Mouse (Mus musculus): ENCODE measurements around the gene Sirpa. TPM values are rescaled to one million over a fixed set of nuclear protein-coding genes. Genes with fewer than 3 reads are reported as not detected.

Sirpa gene
- polyA plus RNA-seq, 1 experiment from 2014 or later, result 39.8 TPM

- H3K4me1 ChIP-seq (ENCODE audit: control insufficient read depth, insufficient read depth, low read length), result no peaks in the 10 kb centered on the region
- H3K36me3 ChIP-seq (ENCODE audit: control insufficient read depth, insufficient read depth, low read length), result no peaks in the 10 kb centered on the region
- H3K27ac ChIP-seq (ENCODE audit: low read depth, low read length), result no peak overlapping the region
- no peaks in the 10 kb centered on the region for H3K9me3 ChIP-seq (ENCODE audit: control insufficient read depth, low read length)
- 90% methylated on average over 4 of the region's 4 CpGs for WGBS
- no peaks in the 10 kb centered on the region for H3K27me3 ChIP-seq (ENCODE audit: control insufficient read depth, insufficient read depth, low read length)
- no peak overlapping the region for H3K9ac ChIP-seq (replicated peaks; ENCODE audit: low read depth, low read length)
- ATAC-seq (ENCODE audit: low read depth), result no peak
- H3K4me3 ChIP-seq (ENCODE audit: low read depth, low read length), result no peak overlapping the region
- no peak overlapping the region for H3K4me2 ChIP-seq (ENCODE audit: low read depth, low read length)
Observed at GRCm38 (mm10) chr2:129658796-129659195, 66.2 kb downstream of the Sirpa start.

GRCm38 (mm10) chr2:129660020-129660419 is 67.4 kb downstream of the Sirpa start:
- H3K4me2 ChIP-seq (ENCODE audit: low read depth, low read length), result no peak overlapping the region
- H3K27ac ChIP-seq (ENCODE audit: low read depth, low read length), result no peak overlapping the region
- no peak for ATAC-seq (ENCODE audit: low read depth)
- no peak overlapping the region for H3K4me3 ChIP-seq (ENCODE audit: low read depth, low read length)
- H3K36me3 ChIP-seq (ENCODE audit: control insufficient read depth, insufficient read depth, low read length), result no peaks in the 10 kb centered on the region
- H3K9me3 ChIP-seq (ENCODE audit: control insufficient read depth, low read length), result no peaks in the 10 kb centered on the region
- WGBS, result 78% methylated on average over 6 of the region's 6 CpGs
- no peaks in the 10 kb centered on the region for H3K27me3 ChIP-seq (ENCODE audit: control insufficient read depth, insufficient read depth, low read length)
- no peak overlapping the region for H3K9ac ChIP-seq (replicated peaks; ENCODE audit: low read depth, low read length)
- no peaks in the 10 kb centered on the region for H3K4me1 ChIP-seq (ENCODE audit: control insufficient read depth, insufficient read depth, low read length)

- H3K9ac ChIP-seq (replicated peaks; ENCODE audit: low read depth, low read length), result no peak overlapping the region
- H3K4me1 ChIP-seq (ENCODE audit: control insufficient read depth, insufficient read depth, low read length), result no peaks in the 10 kb centered on the region
- H3K4me2 ChIP-seq (ENCODE audit: low read depth, low read length), result no peak overlapping the region
- no peak overlapping the region for H3K4me3 ChIP-seq (ENCODE audit: low read depth, low read length)
- ATAC-seq (ENCODE audit: low read depth), result no peak
- no peaks in the 10 kb centered on the region for H3K27me3 ChIP-seq (ENCODE audit: control insufficient read depth, insufficient read depth, low read length)
- H3K36me3 ChIP-seq (ENCODE audit: control insufficient read depth, insufficient read depth, low read length), result no peaks in the 10 kb centered on the region
- 87% methylated on average over 4 of the region's 4 CpGs for WGBS
- no peak overlapping the region for H3K27ac ChIP-seq (ENCODE audit: low read depth, low read length)
- H3K9me3 ChIP-seq (ENCODE audit: control insufficient read depth, low read length), result no peaks in the 10 kb centered on the region
Observed at GRCm38 (mm10) chr2:129662484-129662883, 69.8 kb downstream of the Sirpa start.

GRCm38 (mm10) chr2:129671911-129672310 is 79.3 kb downstream of the Sirpa start:
- no peak for ATAC-seq (ENCODE audit: low read depth)
- WGBS, result 83% methylated on average over 4 of the region's 4 CpGs
- no peak overlapping the region for H3K4me2 ChIP-seq (ENCODE audit: low read depth, low read length)

GRCm38 (mm10) chr2:129674935-129675634 is 82.5 kb downstream of the Sirpa start:
- no peak overlapping the region for H3K4me2 ChIP-seq (ENCODE audit: low read depth, low read length)
- peak; percentile 73; the same call in 1 of the 2 replicates for ATAC-seq (ENCODE audit: low read depth)
- no peaks in the 10 kb centered on the region for H3K9me3 ChIP-seq (ENCODE audit: control insufficient read depth, low read length)
- no peaks in the 10 kb centered on the region; the same call in 1 of the 2 replicates for H3K27me3 ChIP-seq (ENCODE audit: control insufficient read depth, insufficient read depth, low read length)
- H3K36me3 ChIP-seq (ENCODE audit: control insufficient read depth, insufficient read depth, low read length), result no peaks in the 10 kb centered on the region
- no peak overlapping the region for H3K9ac ChIP-seq (replicated peaks; ENCODE audit: low read depth, low read length)
- H3K4me1 ChIP-seq (ENCODE audit: control insufficient read depth, insufficient read depth, low read length), result no peaks in the 10 kb centered on the region
- 29% methylated on average over 13 of the region's 13 CpGs for WGBS
- no peak overlapping the region for H3K27ac ChIP-seq (ENCODE audit: low read depth, low read length)
- no peak overlapping the region for H3K4me3 ChIP-seq (ENCODE audit: low read depth, low read length)

More at GRCm38 (mm10) chr2:129671911-129672310, 79.3 kb downstream of the Sirpa start:
- H3K4me3 ChIP-seq (ENCODE audit: low read depth, low read length), result no peak overlapping the region
- H3K27ac ChIP-seq (ENCODE audit: low read depth, low read length), result no peak overlapping the region
- no peaks in the 10 kb centered on the region for H3K4me1 ChIP-seq (ENCODE audit: control insufficient read depth, insufficient read depth, low read length)
- H3K9ac ChIP-seq (replicated peaks; ENCODE audit: low read depth, low read length), result no peak overlapping the region
- no peaks in the 10 kb centered on the region; the same call in 1 of the 2 replicates for H3K27me3 ChIP-seq (ENCODE audit: control insufficient read depth, insufficient read depth, low read length)
- no peaks in the 10 kb centered on the region for H3K36me3 ChIP-seq (ENCODE audit: control insufficient read depth, insufficient read depth, low read length)
- no peaks in the 10 kb centered on the region for H3K9me3 ChIP-seq (ENCODE audit: control insufficient read depth, low read length)

- Histone ChIP-seq H3K27ac (ENCODE audit: low read depth, low read length) (no peak overlapping the region), H3K27me3 (ENCODE audit: control insufficient read depth, insufficient read depth, low read length) (no peaks in the 10 kb centered on the region; the same call in 1 of the 2 replicates), H3K4me3 (ENCODE audit: low read depth, low read length) (no peak overlapping the region), H3K9ac (replicated peaks; ENCODE audit: low read depth, low read length) (no peak overlapping the region), H3K4me1 (ENCODE audit: control insufficient read depth, insufficient read depth, low read length) (no peaks in the 10 kb centered on the region), H3K4me2 (ENCODE audit: low read depth, low read length) (no peak overlapping the region), H3K36me3 (ENCODE audit: control insufficient read depth, insufficient read depth, low read length) (no peaks in the 10 kb centered on the region), H3K9me3 (ENCODE audit: control insufficient read depth, low read length) (no peaks in the 10 kb centered on the region)
- 32% methylated on average over 2 of the region's 2 CpGs for WGBS
- ATAC-seq (ENCODE audit: low read depth), result peak; percentile 48; the same call in 1 of the 2 replicates
Observed at GRCm38 (mm10) chr2:129677664-129678063, 85.0 kb downstream of the Sirpa start.

GRCm38 (mm10) chr2:129679066-129679465 is 86.4 kb downstream of the Sirpa start:
- Histone ChIP-seq H3K9ac (replicated peaks; ENCODE audit: low read depth, low read length) (no peak overlapping the region), H3K27me3 (ENCODE audit: control insufficient read depth, insufficient read depth, low read length) (no peaks in the 10 kb centered on the region; the same call in 1 of the 2 replicates), H3K4me1 (ENCODE audit: control insufficient read depth, insufficient read depth, low read length) (no peaks in the 10 kb centered on the region), H3K4me3 (ENCODE audit: low read depth, low read length) (no peak overlapping the region), H3K36me3 (ENCODE audit: control insufficient read depth, insufficient read depth, low read length) (no peaks in the 10 kb centered on the region), H3K27ac (ENCODE audit: low read depth, low read length) (no peak overlapping the region), H3K4me2 (ENCODE audit: low read depth, low read length) (no peak overlapping the region), H3K9me3 (ENCODE audit: control insufficient read depth, low read length) (no peaks in the 10 kb centered on the region)
- ATAC-seq (ENCODE audit: low read depth), result no peak
- 85% methylated on average over 5 of the region's 5 CpGs for WGBS

GRCm38 (mm10) chr2:129680236-129680635 is 87.6 kb downstream of the Sirpa start:
- ATAC-seq (ENCODE audit: low read depth), result no peak
- Histone ChIP-seq H3K27ac (ENCODE audit: low read depth, low read length) (no peak overlapping the region), H3K4me3 (ENCODE audit: low read depth, low read length) (no peak overlapping the region), H3K27me3 (ENCODE audit: control insufficient read depth, insufficient read depth, low read length) (no peaks in the 10 kb centered on the region; the same call in 1 of the 2 replicates), H3K36me3 (ENCODE audit: control insufficient read depth, insufficient read depth, low read length) (no peaks in the 10 kb centered on the region), H3K9me3 (ENCODE audit: control insufficient read depth, low read length) (no peaks in the 10 kb centered on the region), H3K9ac (replicated peaks; ENCODE audit: low read depth, low read length) (no peak overlapping the region), H3K4me2 (ENCODE audit: low read depth, low read length) (no peak overlapping the region), H3K4me1 (ENCODE audit: control insufficient read depth, insufficient read depth, low read length) (no peaks in the 10 kb centered on the region)
- WGBS, result 89% methylated on average over 3 of the region's 3 CpGs

All from neural tube, embryonic 14.5 days (tissue).